Mouse (Mus musculus) ovary, postnatal 10 days (tissue): ENCODE measurements around the gene Gja10.

Experiments used
- DNase-seq: peaks from one replicate; pipeline ENCODE4 v3.0.0; 2022; ENCODE audit warnings: low spot score

Gene Gja10

GRCm38 (mm10) chr4:32602660-32603059, at the start of gene Gja10:
Gene Gja10, minus strand, starts transcription at chr4:32602760.
- DNase-seq: no peak

- DNase-seq: no peak
These were observed 49.1 kb upstream of the Gja10 start for GRCm38 (mm10) chr4:32651669-32652068.

- DNase-seq: no peak
These were observed 19.1 kb upstream of the Gja10 start for GRCm38 (mm10) chr4:32621637-32622036.

GRCm38 (mm10) chr4:32615034-32615881, 12.7 kb upstream of the Gja10 start, which contains the start of gene Casp8ap2:
Gene Casp8ap2, plus strand, starts transcription at chr4:32615451.
- DNase-seq: peak; percentile 90

- peak; percentile 35 for DNase-seq
These were observed 1.4 kb downstream of the Gja10 start for GRCm38 (mm10) chr4:32601135-32601534.

GRCm38 (mm10) chr4:32588237-32588636, 14.3 kb downstream of the Gja10 start:
- DNase-seq: no peak

- no peak for DNase-seq
These were observed 15.0 kb downstream of the Gja10 start for GRCm38 (mm10) chr4:32587543-32587942.

- DNase-seq: no peak
These were observed 16.0 kb downstream of the Gja10 start for GRCm38 (mm10) chr4:32586596-32586995.

- DNase-seq: no peak
These were observed 18.4 kb downstream of the Gja10 start for GRCm38 (mm10) chr4:32584181-32584580.

- DNase-seq: no peak
These were observed 22.7 kb downstream of the Gja10 start for GRCm38 (mm10) chr4:32579850-32580249.

- DNase-seq: no peak
These were observed 27.4 kb downstream of the Gja10 start for GRCm38 (mm10) chr4:32575165-32575564.

- DNase-seq: no peak
These were observed 28.0 kb downstream of the Gja10 start for GRCm38 (mm10) chr4:32574604-32575003.

GRCm38 (mm10) chr4:32573586-32573985, 29.0 kb downstream of the Gja10 start:
- DNase-seq: no peak

GRCm38 (mm10) chr4:32572118-32572517, 30.4 kb downstream of the Gja10 start:
- DNase-seq: no peak

GRCm38 (mm10) chr4:32571441-32571840, 31.1 kb downstream of the Gja10 start:
- no peak for DNase-seq

GRCm38 (mm10) chr4:32570939-32571317, 31.6 kb downstream of the Gja10 start:
- no peak for DNase-seq

GRCm38 (mm10) chr4:32569995-32570938, 32.3 kb downstream of the Gja10 start:
- DNase-seq: no peak

GRCm38 (mm10) chr4:32569054-32569453, 33.5 kb downstream of the Gja10 start:
- no peak for DNase-seq

- no peak for DNase-seq
These were observed 37.6 kb downstream of the Gja10 start for GRCm38 (mm10) chr4:32564918-32565317.

- no peak for DNase-seq
These were observed 38.1 kb downstream of the Gja10 start for GRCm38 (mm10) chr4:32564416-32564815.

GRCm38 (mm10) chr4:32562319-32563115, 40.0 kb downstream of the Gja10 start:
- no peak for DNase-seq

GRCm38 (mm10) chr4:32561555-32562095, 40.9 kb downstream of the Gja10 start:
- DNase-seq: no peak
